Mouse (Mus musculus) layer of hippocampus, adult 18-20 months (tissue): ENCODE measurements at regions not wholly inside any gene's neighbourhood (a gene's known extent, or its start where the extent isn't known, plus 50 kb on each side); places are given as distances from the start of the nearest gene placed in this dataset.

ENCODE experiments used
- DNase-seq, 2 experiments: peaks; one replicate each; pipeline ENCODE4 v3.0.0; 2022; ENCODE audit warnings: low spot score in 2 of 2

GRCm38 (mm10) chr1:169872865-169873264 lies 55.6 kb upstream of the Ccdc190 start:
- no peak for DNase-seq

GRCm38 (mm10) chr1:169868636-169869035 lies 59.8 kb upstream of the Ccdc190 start:
- DNase-seq, result no peak

GRCm38 (mm10) chr1:169867453-169867852 lies 61.0 kb upstream of the Ccdc190 start:
- no peak for DNase-seq

- no peak for DNase-seq
Measured at GRCm38 (mm10) chr1:169866840-169867239, 61.6 kb upstream of the Ccdc190 start.

- no peak for DNase-seq
Measured at GRCm38 (mm10) chr1:169859041-169859440, 69.4 kb upstream of the Ccdc190 start.

- DNase-seq, result peak in 1 of 2 experiments; percentile 53
Measured at GRCm38 (mm10) chr1:169851663-169852062, 76.8 kb upstream of the Ccdc190 start.

GRCm38 (mm10) chr1:169848254-169849015 lies 80.0 kb upstream of the Ccdc190 start:
- DNase-seq, result peak in 1 of 2 experiments; percentile 37

GRCm38 (mm10) chr1:169842490-169842889 lies 86.0 kb upstream of the Ccdc190 start:
- DNase-seq, result no peak

GRCm38 (mm10) chr1:169840948-169841347 lies 87.5 kb upstream of the Ccdc190 start:
- DNase-seq, result no peak

- peak in 1 of 2 experiments; percentile 38 for DNase-seq
Measured at GRCm38 (mm10) chr1:169840056-169840728, 88.3 kb upstream of the Ccdc190 start.

- DNase-seq, result peak; percentile 26 to 64
Measured at GRCm38 (mm10) chr1:169833385-169833784, 85.9 kb upstream of the Rgs4 start.

- DNase-seq, result no peak
Measured at GRCm38 (mm10) chr1:169831326-169832066, 84.1 kb upstream of the Rgs4 start.

- DNase-seq, result no peak
Measured at GRCm38 (mm10) chr1:169830596-169830995, 83.2 kb upstream of the Rgs4 start.

- no peak for DNase-seq
Measured at GRCm38 (mm10) chr1:169822034-169822433, 74.6 kb upstream of the Rgs4 start.

- DNase-seq, result no peak
Measured at GRCm38 (mm10) chr1:169819404-169819949, 72.0 kb upstream of the Rgs4 start.

- DNase-seq, result no peak
Measured at GRCm38 (mm10) chr1:169816939-169817338, 69.5 kb upstream of the Rgs4 start.

- DNase-seq, result no peak
Measured at GRCm38 (mm10) chr1:169812512-169813101, 65.2 kb upstream of the Rgs4 start.

GRCm38 (mm10) chr1:169803428-169804138 lies 56.1 kb upstream of the Rgs4 start:
- DNase-seq, result peak in 1 of 2 experiments; percentile 63

- no peak for DNase-seq
Measured at GRCm38 (mm10) chr1:169802868-169803267, 55.4 kb upstream of the Rgs4 start.

- DNase-seq, result no peak
Measured at GRCm38 (mm10) chr1:169802053-169802830, 54.8 kb upstream of the Rgs4 start.
